Mouse (Mus musculus) kidney, adult 9 months (tissue): ENCODE results near the gene Spop.
"Not testable (repeated sequence)": the region's sequence is repeated elsewhere in the genome, so short reads cannot be mapped to it uniquely, and the experiment has no call there.

Source experiments
- DNase-seq: peaks from one replicate; pipeline ENCODE4 v3.0.0; 2022

Gene Spop

DNA sequence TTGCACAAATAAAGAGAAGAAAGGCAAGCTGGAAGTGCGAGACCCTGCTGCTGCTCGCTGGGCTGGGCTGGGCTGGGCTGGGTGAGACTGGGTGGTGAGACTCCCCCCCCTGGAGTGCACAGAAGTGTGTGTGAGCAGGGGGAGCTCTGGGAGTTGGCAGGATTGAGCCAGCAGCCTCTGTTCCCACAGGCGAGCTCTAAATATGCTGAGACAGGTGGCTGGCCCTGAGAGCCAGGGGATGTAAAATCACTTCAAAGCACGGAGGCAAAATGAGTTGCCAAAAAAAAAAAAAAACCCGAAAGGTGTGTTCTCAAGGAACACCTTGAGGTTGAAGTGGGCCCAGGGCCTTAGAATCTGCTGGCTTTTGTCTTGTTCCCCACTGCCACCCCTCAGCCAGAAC is 22.1 kb upstream of the Spop start:
- DNase-seq = no peak

DNA sequence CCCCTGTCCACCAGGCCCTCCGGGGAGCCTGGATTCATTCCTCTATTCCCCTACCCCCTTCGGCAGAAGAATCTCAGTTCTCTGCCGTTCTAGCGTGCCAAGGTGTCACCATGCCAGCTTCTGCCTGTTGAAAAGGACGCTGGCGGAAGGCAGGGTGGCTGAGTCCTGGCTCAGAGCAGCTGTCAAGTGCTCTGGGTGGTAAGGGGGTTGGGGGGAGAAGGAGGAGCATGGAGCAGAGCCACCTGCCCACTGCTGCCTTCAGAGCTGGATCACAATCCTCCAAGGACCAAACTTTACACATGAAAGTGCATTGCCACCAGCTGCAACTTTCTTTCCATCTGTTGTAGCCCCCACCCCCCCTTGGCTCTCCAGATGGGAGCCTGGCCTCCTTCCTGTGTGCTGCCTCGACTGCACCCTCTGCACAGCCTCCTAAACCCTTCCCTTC is 21.6 kb upstream of the Spop start:
- no peak for DNase-seq

GRCm38 (mm10) chr11:95392708-95393499 is 21.0 kb upstream of the Spop start:
- DNase-seq = no peak

DNA sequence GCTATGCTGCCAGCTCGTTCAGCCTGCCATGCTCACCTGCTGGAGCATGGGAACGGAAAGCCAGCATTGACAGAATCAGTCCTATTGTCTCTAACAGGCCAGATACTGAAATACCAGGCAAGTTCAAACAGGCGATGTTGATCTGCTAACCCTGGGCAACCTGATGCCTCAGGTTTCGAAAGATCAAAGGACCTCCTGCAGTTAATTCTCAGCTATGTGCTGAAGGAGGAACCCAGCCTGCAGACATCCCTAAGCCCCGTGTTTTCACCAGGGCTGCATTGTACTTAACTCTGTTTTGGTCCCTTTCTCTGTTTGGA is 20.4 kb upstream of the Spop start:
- no peak for DNase-seq

GRCm38 (mm10) chr11:95394112-95394511 is 19.8 kb upstream of the Spop start:
- no peak for DNase-seq

GRCm38 (mm10) chr11:95396548-95396947 is 17.3 kb upstream of the Spop start:
- no peak for DNase-seq

DNA sequence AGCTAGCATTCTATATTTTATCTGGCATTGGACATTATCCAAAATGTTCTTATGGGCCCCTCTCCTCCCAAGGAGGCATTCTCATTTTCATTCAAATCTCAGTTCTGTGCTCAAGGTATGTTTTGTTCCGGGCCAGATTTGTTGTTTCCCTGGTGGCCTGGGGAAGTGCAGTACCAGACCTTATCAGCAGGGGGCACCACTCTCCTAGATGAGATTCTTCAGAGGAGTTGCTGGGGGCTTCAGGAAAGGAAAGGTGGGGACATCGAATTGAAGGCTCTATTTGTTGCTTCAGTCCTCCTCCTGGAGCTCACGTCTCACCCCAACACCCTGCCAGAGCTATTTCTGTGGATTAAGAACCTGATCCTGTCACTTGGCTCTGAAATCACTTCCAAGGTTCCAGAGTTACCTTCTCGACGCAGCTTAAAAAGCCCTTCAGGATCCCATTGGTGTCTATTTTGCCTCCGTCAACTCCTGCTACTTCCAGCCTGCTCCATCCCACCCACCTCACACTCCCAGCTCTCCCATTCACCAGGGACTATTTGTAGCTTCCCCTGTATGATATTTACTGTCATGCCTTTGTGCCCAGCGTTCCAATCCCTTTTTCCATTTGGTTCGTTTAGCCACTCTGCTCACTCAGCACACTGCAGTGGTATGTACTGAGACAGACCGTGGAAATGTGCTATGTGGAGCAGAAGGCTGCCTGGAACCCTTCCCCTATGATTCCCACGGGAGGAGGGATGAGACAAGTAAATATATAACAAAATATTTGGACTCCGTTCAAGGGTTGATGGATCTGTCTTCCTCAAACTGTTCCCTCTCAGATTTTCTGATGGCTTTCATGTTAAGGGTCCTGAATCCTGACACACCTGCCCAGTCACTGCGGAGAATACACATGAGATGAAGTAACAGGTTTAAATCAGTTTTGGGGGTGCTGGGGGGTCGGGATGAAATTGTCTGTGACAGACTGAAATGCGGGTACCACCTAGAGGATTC is 15.7 kb upstream of the Spop start:
- peak; percentile 77 for DNase-seq

- DNase-seq = no peak
Observed at GRCm38 (mm10) chr11:95399520-95400020, 14.3 kb upstream of the Spop start.

GRCm38 (mm10) chr11:95401568-95401967 is 12.3 kb upstream of the Spop start:
- DNase-seq = no peak

GRCm38 (mm10) chr11:95402196-95402595 is 11.7 kb upstream of the Spop start:
- no peak for DNase-seq

DNA sequence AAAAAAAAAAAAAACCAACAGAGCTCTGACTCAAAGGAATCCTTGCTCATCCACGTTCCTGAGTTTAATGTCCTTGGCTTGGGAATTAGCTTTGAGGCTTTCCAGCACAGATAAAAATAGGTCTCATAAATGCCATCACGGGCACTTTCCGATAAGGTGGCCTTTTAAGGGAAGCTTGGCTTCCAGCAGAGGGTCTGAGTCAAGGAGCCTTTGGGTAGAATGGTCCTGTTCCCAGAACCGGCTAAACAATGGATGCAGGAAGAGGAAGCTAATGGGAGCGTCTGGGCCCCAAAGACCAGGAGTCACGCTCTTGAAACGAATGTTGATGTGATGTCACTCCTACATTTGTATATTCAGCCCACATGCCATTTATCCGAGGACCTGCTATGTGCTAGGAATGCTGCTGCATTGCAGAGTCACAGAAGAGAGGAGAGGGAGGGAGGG is 11.2 kb upstream of the Spop start:
- DNase-seq = no peak

DNA sequence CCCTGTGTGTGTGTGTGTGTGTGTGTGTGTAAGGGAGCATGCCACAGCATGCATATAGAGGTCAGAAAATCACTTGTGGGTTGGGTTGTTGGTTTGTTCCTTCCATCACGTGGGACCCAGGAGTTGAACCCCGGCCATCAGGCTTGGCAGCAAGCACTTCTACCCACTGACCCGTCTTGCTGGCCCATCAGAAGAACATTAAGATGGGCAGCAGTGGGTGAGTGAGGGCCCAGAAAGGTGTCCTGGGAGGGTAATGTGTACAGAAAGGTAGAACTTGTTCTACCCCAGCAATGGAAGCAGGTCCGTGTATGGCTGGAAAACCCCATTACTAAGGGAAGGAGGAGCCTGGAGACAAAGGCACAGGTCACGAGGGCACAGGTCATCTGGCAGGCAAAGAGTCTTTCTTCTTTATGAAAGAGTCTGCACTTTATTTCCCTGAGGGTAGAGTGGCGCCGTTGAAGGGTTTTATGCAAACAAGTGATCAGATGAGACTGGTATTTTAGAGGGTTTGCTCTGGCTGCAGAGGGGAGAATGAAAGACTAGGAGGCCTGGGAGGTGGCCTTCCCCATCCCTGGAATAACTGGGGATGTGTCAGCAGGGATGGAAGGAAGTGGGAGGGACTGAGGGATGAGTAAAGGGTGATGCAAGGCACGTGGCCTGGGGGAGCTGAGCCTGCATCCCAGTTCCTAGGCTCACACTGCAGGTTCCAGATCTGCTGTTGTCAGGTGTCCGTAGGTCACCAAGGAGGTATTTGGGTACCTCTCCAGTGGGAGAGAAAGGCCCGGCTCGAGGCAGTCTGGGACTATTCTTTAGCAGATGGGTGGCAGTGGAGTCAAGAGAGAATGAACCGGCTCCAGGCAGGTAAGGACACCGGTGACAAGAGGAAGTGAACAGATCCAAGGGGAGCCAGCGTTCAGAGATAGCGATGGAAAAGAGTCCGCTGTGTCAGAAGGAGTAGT is 10.2 kb upstream of the Spop start:
- DNase-seq = no peak

DNA sequence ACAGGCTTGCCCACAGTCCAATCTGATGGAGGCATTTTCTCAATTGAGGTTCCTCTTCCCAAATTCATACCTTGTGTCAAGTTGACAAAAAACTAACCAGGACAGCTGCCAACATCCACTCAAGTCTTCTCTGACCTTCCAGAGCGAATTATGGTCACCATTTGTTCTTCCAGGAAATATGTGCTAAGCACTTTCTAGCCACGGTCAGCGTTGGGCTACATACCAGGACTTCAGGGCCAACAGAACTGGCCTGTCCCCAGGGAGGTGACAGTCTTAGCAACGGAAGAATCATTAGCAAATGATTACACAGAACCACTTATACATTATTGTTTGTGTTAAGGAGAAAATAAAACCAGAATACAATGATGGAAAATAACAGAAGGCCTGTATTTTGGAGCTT is 8.1 kb upstream of the Spop start:
- no peak for DNase-seq

DNA sequence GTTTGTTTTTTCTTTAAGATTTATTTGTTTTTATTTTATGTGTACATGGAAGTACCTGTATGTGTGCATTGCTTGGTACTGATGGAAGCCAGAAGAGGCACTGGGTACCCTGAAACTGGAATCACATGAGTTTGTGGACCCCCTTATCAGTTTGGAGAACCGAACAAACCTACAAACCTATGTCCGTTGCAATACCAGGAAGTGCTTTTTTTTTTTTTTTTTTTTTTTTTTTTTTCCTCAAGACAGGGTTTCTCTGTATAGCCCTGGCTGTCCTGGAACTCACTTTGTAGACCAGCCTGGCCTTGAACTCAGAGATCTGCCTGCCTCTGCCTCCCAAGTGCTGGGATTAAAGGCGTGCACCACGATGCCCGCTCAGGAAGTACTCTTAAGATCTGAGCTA is 7.5 kb upstream of the Spop start:
- not testable (repeated sequence) for DNase-seq

GRCm38 (mm10) chr11:95409450-95410112 is 4.3 kb upstream of the Spop start:
- no peak for DNase-seq

- DNase-seq = no peak
Observed at GRCm38 (mm10) chr11:95411453-95412013, 2.3 kb upstream of the Spop start.

- peak; percentile 31 for DNase-seq
Observed at GRCm38 (mm10) chr11:95412615-95413014, 1.3 kb upstream of the Spop start.

DNA sequence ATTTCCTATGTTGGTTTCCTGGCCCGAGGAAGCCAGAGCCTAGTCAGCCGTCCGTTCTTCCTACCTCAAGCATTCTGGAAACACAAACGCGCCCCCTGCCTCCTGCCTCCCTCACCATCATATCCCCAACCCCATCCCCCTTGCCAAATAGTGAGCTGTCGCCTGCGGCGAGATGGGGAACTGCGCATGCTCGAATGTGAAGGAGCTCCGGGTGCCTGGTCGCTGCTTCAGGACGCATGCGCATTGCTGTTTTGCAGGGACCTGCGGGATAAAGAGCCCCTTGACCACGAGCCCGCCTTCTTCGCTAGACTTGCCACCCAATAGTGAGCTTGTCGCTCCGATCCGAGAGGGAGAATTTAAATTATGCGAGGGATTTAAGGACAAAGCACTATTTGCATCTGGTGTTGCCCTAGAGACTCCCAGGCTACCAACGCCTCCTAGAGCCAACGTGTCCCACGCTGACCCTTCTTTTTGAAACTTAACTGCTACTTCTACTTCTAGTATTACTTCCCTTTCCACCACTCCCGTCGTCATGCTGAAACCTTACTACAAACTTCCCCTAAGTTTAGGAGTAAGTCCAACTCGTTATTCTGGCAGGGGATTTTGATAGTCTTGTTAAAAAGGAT is 769 bp downstream of the Spop start:
- DNase-seq = peak; percentile 95

GRCm38 (mm10) chr11:95415931-95416330 is 2.1 kb downstream of the Spop start:
- no peak for DNase-seq

GRCm38 (mm10) chr11:95417341-95417740 is 3.5 kb downstream of the Spop start:
- DNase-seq = no peak

DNA sequence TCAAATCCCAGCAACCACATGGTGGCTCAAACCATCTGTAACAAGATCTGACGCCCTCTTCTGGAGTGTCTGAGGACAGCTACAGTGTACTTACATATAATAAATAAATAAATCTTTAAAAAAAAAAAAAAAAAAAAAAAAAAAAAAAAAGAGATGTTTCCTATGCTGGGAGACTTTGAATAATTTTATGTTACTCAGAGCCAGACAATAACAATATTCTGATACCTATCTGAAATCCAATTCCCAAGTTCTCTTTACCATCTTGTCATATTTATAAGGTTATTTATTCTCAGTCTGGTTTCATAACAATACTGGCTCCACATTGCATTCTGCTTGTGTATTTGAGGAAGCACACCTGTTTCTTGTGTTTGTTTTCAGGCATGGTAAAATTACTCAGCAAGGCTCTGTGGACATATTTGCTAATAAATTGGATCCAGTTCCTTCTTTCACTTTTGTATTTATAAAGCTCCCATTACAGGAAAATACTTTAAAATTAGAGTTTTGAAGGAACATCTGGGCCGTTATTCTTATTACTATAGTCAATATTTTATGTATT is 7.1 kb downstream of the Spop start:
- DNase-seq = no peak
